ENCODE assay signal across 9 mouse cellular contexts in the genomic region with DNA sequence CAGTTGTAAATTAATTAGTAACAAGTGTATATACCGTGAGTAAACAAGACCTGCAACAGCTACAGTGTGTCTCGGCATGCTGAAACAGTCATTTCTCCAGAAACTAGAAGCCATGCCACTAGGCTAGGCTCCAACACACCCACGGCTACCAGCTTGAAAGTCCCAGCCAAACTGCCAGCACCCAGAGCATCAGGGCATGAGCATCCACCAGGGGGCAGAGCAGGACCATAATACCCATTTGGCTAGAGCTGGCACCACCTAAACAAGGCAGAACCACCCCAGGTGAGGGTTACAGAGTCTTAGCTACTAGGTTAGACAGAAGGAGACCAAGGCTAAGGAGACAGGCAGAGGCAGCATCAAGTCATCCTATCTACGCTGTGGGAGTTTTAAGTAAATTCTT. TPM values are rescaled to one million over a fixed set of nuclear protein-coding genes. Genes with fewer than 3 reads are reported as not detected.
DNase-seq lines count a peak whose midpoint lies in the region; ATAC-seq and TF ChIP-seq lines count a peak whose summit lies in the region.
"Had no signal": no experiment of that assay in that cellular context is flagged by ENCODE, and none has a peak within 500 bp of the region (broad histone marks: within the 10 kb centered on the region; RNA-seq: fewer than 3 reads in every experiment).

No protein-coding gene starts in this region.

- no peaks in the 10 kb centered on the region for H3K27me3 ChIP-seq in liver, postnatal 0 days (ENCODE audit: insufficient read depth, low read length)

- no peaks in the 10 kb centered on the region for H3K4me1 ChIP-seq in liver, postnatal 0 days (ENCODE audit: insufficient read depth)
- peaks cover 32% of the 10 kb centered on the region for H3K4me1 ChIP-seq in olfactory bulb, adult 2 months (ENCODE audit: control insufficient read depth, insufficient read depth, low read length)

- no peak overlapping the region for H3K4me2 ChIP-seq in liver, postnatal 0 days (ENCODE audit: low read depth, low read length)

- no peak for ATAC-seq in liver, postnatal 0 days

- no peak overlapping the region for H3K4me3 ChIP-seq in liver, postnatal 0 days (ENCODE audit: low read depth, low read length)
- H3K4me3 ChIP-seq in olfactory bulb, adult 2 months (ENCODE audit: insufficient read depth, low read depth, low read length), result no peak overlapping the region
- H3K4me3 ChIP-seq: erythroblast, embryonic 14.5 days had no signal

- H3K27ac ChIP-seq in liver, postnatal 0 days (ENCODE audit: low read depth), result no peak overlapping the region
- no peak overlapping the region for H3K27ac ChIP-seq in olfactory bulb, adult 2 months (ENCODE audit: insufficient read depth, low read depth, low read length)

- peak; percentile 93 for TF ChIP-seq CTCF in liver, postnatal 0 days (IDR thresholded peaks at IDR 0.05; ENCODE audit: low read depth)
- TF ChIP-seq CTCF in olfactory bulb, adult 2 months (IDR thresholded peaks at IDR 0.05; ENCODE audit: insufficient read depth, low read depth, low read length), result peak; percentile 78

- TF ChIP-seq POLR2A in olfactory bulb, adult 2 months (IDR thresholded peaks at IDR 0.05; ENCODE audit: insufficient read depth, low read depth, low read length), result no peak

- no peaks in the 10 kb centered on the region for H3K9me3 ChIP-seq in liver, postnatal 0 days (ENCODE audit: low read length)

- H3K9ac ChIP-seq in liver, postnatal 0 days (replicated peaks), result no peak overlapping the region

- WGBS in liver, postnatal 0 days (ENCODE audit: insufficient replicate concordance), result 20% methylated on average over 4 of the region's 4 CpGs
- 22% methylated on average over 4 of the region's 4 CpGs for WGBS in olfactory bulb, adult 2 months

- H3K36me3 ChIP-seq in liver, postnatal 0 days (replicated peaks; ENCODE audit: insufficient read depth, low read length), result no peaks in the 10 kb centered on the region

- no peak for TF ChIP-seq EP300 in liver, postnatal 0 days (IDR thresholded peaks at IDR 0.05; ENCODE audit: low read depth)

- peak; percentile 77 for DNase-seq in A20 (ENCODE audit: low read depth, low spot score)
- DNase-seq in adrenal gland, adult 8-10 months, result peak; percentile 55
- DNase-seq in embryo, embryonic 11 days, result peak; percentile 88
- DNase-seq in gonadal fat pad, adult 2 months (ENCODE audit: low read depth), result peak; percentile 20
- DNase-seq in kidney, postnatal 10 days, result peak; percentile 88
- peak; percentile 87 for DNase-seq in liver, postnatal 0 days
- peak; percentile 17 for DNase-seq in testis, postnatal 14 days (ENCODE audit: low spot score)

RNA-seq across cellular contexts. Expression of a gene that starts 55.6 kb away (rescaled TPM):
- under 1 TPM; 0.10 to 0.48 (median 0.34) TPM for total RNA-seq in adrenal gland, adult 8-10 months (2022)
- polyA plus RNA-seq in gonadal fat pad, adult 2 months (2012; rRNA removed), result 1.3 and 1.6 TPM in 2 replicates
- 0.24 and 0.26 TPM in 2 replicates for polyA plus RNA-seq in liver, postnatal 0 days (2015; fragmentation: Nextera tagmentation; extraction: Ambion mirVana)
- polyA plus RNA-seq in olfactory bulb, adult 2 months (2012; ENCODE audit: insufficient read depth, insufficient read length, low replicate concordance, missing spikeins), result not detected in 2 replicates
- polyA plus RNA-seq: erythroblast, embryonic 14.5 days had no signal

Comparison
In these comparisons a context has a peak if more than half of its experiments do, and no peak if none do; other contexts are left out.
1. DNase-seq: peak in every context shown above with its lines; median percentile 88 in embryo, embryonic 11 days; 88 in kidney, postnatal 10 days; 87 in liver, postnatal 0 days; 77 in A20; 55 in adrenal gland, adult 8-10 months; 20 in gonadal fat pad, adult 2 months; 17 in testis, postnatal 14 days.
2. RNA of a gene that starts 55.6 kb away (polyA plus RNA-seq): not detected in olfactory bulb, adult 2 months; 1.3 to 1.6 TPM in gonadal fat pad, adult 2 months and 0.24 to 0.26 TPM in liver, postnatal 0 days; every median in the first group is over 10 times any median in the second.